Mouse (Mus musculus): ENCODE measurements around the gene Fam76a. TPM values are rescaled to one million over a fixed set of nuclear protein-coding genes. Genes with fewer than 3 reads are reported as not detected.
A peak's percentile ranks its signal among the peaks of the same experiment; 100 is the strongest.
"Not testable (repeated sequence)": the region's sequence is repeated elsewhere in the genome, so short reads cannot be mapped to it uniquely, and the experiment has no call there.

The Fam76a gene
- polyA plus RNA-seq, 2 experiments from 2014 or later: 17.3 to 19.3 TPM

DNA sequence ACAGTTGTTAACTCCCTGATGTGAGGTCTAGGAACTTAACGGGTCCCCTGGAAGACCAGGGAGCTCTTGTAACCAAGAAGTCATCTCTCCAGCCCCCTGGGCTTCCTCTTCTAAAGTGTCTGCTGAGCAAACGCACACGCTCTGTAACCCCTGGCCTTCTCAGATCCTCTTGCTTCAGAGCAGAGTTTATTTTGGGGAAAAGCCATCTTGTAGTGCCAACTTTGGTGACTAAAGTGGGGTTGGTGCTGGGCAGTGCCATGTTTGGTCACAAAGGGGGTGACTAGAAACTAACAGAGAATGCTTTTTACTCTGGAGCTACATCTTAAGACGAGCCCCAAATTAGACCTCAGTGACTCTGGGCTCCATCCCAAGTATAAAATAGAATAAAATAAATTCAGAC, 22.4 kb upstream of the Fam76a start:
- ATAC-seq: no peak

DNA sequence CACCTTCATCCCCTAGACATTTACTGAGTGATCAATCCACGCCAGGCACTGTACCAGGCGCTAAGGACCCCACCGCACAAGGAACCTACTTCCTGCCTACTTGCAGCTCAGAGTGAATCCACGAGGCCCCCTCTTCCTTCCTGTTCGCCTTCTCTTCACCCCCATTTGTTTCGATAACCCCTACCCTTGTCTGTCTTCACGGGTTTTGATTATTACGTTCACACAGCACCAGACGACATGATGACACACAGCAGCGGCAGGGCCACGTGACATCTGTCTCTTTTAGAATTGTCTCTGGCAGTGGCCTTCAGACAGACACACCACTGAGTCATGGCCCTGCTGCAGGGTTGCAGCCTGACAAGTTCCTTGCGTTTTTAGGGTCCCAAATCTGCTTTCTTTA, 21.7 kb upstream of the Fam76a start:
- peak; percentile 17 for ATAC-seq

- ATAC-seq: no peak
Observed at GRCm38 (mm10) chr4:132943088-132943487, 20.7 kb upstream of the Fam76a start.

- ATAC-seq: no peak
Observed at GRCm38 (mm10) chr4:132941012-132941729, 18.8 kb upstream of the Fam76a start.

DNA sequence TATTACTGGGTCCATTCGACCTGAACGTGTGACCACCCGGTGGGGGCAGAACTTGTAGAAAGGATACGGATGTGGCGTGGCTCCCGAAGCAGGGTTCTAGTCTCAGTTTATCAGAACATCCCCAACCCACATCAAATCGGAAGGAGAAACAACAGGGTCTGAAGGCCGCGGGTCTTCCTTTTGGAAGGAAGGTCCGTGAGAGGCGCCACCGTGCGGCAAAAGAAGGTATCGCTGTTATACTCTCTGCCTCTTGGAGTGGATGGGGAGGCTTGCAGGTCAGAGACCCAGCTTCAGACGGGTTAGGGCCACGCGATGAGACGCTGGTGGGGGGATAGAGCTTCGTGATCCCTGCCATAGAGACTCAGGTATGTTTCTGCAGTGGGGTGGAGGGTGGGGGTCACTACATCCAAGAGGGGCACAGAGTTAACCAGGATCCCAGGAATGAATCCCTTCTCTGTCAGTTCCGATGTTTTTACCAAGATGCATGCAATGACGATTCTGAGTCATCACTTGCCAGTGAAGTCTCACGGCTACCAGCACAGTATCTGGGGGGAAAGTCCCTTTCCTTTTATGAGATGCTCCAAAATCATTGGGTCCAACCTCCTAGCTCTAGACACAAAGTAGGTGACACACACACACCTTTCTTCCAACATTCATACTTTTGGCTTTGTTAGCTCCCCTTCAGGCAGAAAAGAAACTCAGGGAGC, 17.2 kb upstream of the Fam76a start:
- ATAC-seq: peak; percentile 51

DNA sequence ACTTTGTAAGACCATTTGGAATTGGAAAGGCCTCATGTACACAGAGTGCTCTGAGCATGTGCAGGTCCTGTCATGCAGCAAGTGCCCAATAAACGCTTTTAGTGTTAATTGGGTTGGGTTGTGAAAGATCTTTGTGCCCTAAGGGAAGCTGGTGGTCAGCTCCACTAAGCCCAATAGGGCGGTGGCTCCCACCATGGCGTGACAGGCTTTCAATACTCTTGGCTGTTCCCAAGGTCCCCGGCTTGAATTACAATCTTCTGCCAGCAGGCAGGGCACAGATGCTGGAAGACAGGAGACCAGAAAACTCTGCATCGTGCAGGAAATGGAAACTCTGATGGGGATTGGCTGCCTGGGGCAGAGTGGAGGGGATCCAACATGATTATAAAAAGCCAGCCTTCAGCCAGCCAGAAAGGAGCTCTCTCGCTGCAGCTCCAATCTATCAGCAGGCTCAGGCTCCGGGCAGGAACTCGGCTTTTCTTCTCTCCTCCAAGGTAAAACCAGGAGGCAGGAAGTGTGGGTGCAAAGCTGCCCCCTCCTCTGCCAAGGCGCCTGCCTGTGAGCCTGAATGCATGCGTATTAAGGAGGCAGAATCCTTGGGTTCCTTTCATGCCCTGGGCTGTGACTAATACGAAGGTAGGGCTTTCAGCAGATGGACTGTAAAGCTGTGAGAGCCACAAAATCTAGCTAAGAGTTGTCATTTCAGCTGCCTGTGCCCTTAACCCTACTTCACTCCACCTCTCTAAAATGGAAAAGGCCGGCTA, 16.0 kb upstream of the Fam76a start:
- no peak for ATAC-seq

- ATAC-seq: no peak
Observed at GRCm38 (mm10) chr4:132934639-132935038, 12.3 kb upstream of the Fam76a start.

GRCm38 (mm10) chr4:132932752-132933404, 10.5 kb upstream of the Fam76a start:
- ATAC-seq: no peak

DNA sequence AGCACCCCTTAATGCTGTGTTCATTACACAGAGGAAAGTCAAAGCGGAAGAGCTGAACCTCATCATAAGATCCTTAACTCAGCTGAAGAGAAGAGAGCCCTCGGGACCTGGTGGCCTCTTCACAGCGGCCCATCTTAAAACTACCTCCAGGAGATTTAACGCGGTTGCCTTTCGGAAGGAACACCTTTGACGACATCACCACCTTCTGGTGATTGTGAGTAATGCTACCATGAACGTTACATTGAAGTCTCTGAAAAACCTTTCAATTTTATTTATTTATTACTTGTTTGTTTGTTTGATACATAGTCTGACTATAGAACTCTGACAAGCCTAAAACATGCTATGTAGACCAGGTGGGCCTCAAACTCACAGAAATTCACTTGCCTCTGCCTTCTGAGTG, 8.4 kb upstream of the Fam76a start:
- ATAC-seq: no peak

DNA sequence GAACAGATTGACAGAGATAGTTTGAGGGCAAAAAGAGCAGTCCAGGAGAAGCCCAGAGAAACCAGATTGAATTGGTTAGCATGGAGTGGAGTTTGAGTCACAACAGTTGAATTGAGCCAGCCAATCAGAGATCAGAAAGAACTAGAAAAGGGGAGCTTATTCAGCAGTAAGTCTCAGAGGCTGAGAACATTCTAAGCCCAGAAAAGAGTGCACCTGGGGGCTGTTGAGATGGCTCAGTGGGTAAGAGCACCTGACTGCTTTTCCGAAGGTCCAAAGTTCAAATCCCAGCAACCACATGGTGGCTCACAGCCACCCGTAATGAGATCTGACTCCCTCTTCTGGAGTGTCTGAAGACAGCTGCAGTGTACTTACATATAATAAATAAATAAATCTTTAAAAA, 4.2 kb upstream of the Fam76a start:
- ATAC-seq: not testable (repeated sequence)

DNA sequence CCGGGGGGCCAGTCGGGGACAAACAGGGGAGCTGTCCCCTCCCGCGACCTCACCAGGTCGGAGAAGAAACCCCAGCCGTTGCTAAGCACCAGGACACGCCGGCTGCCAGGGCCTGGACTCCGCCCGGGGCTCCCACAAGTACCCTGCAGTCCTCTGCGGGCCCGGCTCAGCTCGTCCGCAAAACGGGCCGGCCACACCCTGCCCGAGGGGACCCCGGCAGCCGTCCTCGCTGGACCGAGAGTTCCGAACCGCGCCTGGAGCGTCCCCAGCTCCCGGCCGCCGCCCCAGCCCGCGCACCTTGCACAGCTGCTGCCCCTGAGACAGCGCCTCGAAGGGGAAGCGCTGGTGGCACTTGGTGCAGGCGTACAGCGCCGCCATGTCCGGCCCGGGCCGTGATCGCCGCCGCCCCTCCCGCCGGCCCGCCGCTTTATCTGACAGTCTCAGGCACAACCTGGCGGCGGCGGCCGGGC, 262 bp downstream of the Fam76a start:
- ATAC-seq: no peak

GRCm38 (mm10) chr4:132921488-132921887, 870 bp downstream of the Fam76a start:
- ATAC-seq: no peak

- no peak for ATAC-seq
Observed at GRCm38 (mm10) chr4:132920171-132920570, 2.2 kb downstream of the Fam76a start.

DNA sequence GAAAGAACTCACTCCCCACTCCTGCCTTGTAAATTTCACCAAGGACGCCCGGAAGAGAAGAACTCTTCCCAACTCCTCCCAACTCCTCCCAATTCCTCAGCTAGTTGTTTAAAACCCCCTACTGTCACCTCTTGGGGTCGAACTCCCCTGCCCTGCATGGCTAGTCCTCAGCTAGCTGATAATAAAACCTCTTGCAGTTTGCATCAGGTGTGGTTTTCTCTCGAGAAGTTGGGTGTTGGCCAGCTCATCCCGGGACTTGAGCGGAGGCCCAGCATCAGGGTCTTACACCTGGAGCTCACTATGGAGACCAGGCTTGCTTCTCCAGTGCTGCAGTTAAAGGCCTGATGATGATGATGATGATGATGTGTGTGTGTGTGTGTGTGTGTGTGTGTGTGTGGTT, 3.9 kb downstream of the Fam76a start:
- ATAC-seq: not testable (repeated sequence)

- ATAC-seq: no peak
Observed at GRCm38 (mm10) chr4:132912156-132912555, 10.2 kb downstream of the Fam76a start.

- no peak for ATAC-seq
Observed at GRCm38 (mm10) chr4:132905843-132906360, 16.5 kb downstream of the Fam76a start.

- no peak for ATAC-seq
Observed at GRCm38 (mm10) chr4:132904765-132905309, 17.5 kb downstream of the Fam76a start.

- ATAC-seq: no peak
Observed at GRCm38 (mm10) chr4:132904071-132904470, 18.3 kb downstream of the Fam76a start.

GRCm38 (mm10) chr4:132898197-132898596, 24.2 kb downstream of the Fam76a start:
- ATAC-seq: peak; percentile 76

- no peak for ATAC-seq
Observed at GRCm38 (mm10) chr4:132894402-132894801, 28.0 kb downstream of the Fam76a start.

- no peak for ATAC-seq
Observed at GRCm38 (mm10) chr4:132884844-132885374, 37.4 kb downstream of the Fam76a start.

All from activated CD4-positive, CD25-positive, alpha-beta regulatory T cell, adult 4 months (primary cell).